Mouse (Mus musculus) left cerebral cortex, postnatal 36 days (tissue): ENCODE measurements around the gene Tsga10ip. TPM values are rescaled to one million over a fixed set of nuclear protein-coding genes. Genes with fewer than 3 reads are reported as not detected.
"Not testable (repeated sequence)": the region's sequence is repeated elsewhere in the genome, so short reads cannot be mapped to it uniquely, and the experiment has no call there.

ENCODE experiments used
- DNase-seq, 2 experiments: peaks; one replicate each; pipeline ENCODE4 v3.0.0; 2021 to 2022; ENCODE audit warnings: low spot score in 2 of 2, mixed read lengths in 1 of 2
- intact Hi-C: fragments of 180-260 bp; cut with DNase I; formaldehyde crosslinking; loops from one replicate; pipeline ENCODE4 v1.15.1; 2025
- total RNA-seq, 2 experiments: library from RNA; stranded (reverse); gene quantifications; 2 replicates each; pipeline ENCODE4 v1.2.3; 2021

Tsga10ip gene
- total RNA-seq, 2 experiments from 2014 or later: not detected

DNA sequence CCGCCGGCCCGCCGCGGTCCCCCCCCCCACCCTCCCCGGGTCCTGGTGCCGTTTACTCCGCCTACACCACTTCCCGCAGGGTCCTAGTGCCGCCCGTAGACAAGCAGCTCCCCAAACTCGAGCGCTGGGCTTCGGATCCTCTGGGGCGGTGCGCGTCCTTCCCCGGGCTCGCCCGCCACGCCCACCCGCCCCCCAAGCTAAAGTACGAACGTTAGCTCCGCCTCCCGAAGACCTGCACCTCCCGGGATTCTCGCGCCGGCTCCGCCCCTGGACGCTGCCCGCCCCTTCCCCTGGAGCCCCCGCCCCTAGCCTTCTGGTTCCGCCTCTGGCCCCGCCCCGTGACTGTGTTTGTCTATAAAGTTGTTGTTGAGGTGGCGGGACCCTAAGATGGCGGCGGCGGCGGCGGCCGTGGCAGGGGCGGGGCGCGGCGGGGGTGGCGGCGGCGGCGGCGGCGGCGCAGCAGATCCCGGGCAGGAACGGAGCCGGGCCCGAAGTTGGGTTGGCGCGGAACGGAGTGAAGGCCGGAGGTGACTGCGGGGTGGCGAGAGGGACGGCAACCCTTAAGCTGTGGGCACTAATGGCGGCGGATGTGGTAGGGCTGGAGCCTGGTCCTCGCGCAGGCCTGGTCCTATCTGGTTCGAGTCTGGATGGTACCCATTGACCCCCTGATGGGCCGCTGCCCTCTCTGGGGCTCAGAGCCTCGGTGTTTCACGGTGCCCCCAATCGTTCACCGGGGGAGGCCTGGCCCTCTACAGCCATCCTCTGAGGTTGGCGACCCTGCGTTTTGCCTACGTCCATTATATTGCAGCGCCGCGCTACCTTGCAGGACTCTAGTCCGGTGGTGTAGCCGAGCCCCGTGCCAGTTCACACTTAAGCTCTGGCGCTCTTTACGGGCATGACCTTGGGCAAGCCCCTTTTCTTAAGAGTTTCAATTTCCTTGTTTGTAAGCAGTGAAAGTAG lies 22.7 kb upstream of the Tsga10ip start, which contains the start of the genes Drap1 and AI837181:
Drap1 (minus strand) TSS at position 198 of the 960 bp plus-strand sequence.
AI837181 (plus strand) TSS at position 363 of the 960 bp plus-strand sequence.
- intact Hi-C loops: loop anchor here (2.0 kb wide), 2 partner anchors 32 to 64 kb away; partner anchors contain the start of genes Ccdc85b and Mus81
- peak; percentile 91 to 92 for DNase-seq

GRCm38 (mm10) chr19:5424092-5424781 lies 21.9 kb upstream of the Tsga10ip start:
- no peak for DNase-seq
- intact Hi-C loops: loop anchor here (2.0 kb wide), 2 partner anchors 33 to 65 kb away; partner anchors contain the start of genes Ccdc85b and Mus81

DNA sequence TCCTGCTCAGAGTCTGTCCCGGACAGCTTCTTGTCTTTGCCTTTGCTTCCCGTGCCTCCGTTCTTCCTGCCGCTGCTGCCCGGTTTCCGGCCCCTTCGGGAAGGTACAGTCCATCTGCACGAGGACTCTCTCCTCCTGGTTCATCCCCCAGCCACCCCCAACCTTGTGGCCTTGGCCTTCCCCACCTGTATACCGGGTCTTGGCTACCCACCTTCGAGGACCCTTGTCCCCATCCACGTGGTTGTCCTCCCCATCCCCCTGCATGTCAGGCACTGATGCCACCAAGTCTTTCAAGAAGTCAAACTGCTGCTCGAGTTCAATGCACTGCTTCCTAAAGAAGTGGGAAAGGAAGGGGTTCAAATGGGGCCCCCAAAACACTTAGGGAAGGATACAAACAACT lies 21.2 kb upstream of the Tsga10ip start:
- intact Hi-C loops: no loop called here
- no peak for DNase-seq

DNA sequence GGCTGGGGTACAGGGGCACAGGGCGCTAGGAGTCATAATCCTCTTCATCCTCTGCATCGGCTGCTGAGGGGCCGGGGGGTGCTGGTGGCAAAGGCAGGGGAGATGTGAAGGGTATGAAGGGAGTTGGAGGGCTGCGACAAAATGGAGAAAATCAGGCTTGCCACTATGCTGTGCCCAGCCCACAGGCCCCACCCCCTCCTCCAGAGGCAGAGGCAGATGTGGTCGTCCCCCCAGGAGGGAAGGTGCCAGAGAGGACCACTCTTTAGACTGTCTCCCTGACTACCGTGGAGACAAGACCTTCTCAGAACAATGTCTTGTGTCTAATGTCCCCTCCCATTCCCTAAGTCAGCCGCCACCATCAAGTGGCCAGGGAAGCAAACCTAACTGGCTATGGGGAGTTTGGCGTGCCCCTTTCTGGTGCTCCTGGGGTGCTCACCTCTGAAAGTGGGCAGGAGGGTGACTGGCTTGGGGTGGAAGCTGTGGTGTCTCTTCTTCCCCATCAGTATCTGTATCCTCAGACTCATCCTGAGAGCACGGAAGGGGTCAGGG lies 20.6 kb upstream of the Tsga10ip start:
- DNase-seq: no peak
- intact Hi-C loops: no loop called here

DNA sequence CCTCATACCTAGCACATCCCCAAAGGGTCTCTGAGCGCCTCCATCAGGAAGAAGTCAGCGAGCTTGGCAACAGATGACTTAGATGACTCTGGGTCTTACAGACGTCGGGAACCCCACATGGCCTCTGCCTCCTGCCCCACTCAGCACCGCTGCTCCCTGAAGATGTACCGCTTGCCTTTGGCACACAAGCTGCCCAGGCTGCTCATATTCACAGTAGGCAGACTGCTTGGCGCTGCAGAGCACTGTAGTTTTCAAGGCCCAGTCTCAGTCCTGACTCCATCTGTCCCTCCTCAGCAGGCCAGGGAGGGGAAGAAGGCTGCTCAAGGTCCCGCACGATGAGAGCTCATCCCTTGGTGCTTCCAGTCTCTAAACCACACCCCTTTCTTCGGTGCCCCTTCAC lies 19.9 kb upstream of the Tsga10ip start:
- intact Hi-C loops: no loop called here

DNA sequence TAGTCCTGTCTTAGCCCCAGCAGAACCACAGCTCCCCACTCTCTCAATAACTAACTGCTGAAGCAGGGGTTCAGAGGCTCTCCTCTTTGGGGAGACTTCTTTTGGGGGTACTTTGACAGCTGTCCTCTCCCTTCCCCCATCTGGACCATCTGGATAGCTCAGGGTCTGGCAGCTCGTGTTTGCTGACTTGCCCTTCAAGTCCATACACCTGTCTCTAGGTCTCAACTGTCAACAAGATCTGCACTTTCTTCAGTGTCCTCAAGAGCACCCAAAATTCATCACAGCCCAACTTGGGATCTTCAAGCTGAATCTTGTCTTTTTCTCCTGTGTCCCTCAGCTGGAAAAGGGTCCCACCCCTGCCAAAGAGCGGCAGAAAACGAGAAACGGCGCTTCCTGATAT lies 19.5 kb upstream of the Tsga10ip start:
- no peak for DNase-seq
- intact Hi-C loops: no loop called here

More for the DNA sequence above, 19.9 kb upstream of the Tsga10ip start:
- DNase-seq: no peak

- no peak for DNase-seq
- intact Hi-C loops: no loop called here
These were observed 18.3 kb upstream of the Tsga10ip start for GRCm38 (mm10) chr19:5420579-5420978.

DNA sequence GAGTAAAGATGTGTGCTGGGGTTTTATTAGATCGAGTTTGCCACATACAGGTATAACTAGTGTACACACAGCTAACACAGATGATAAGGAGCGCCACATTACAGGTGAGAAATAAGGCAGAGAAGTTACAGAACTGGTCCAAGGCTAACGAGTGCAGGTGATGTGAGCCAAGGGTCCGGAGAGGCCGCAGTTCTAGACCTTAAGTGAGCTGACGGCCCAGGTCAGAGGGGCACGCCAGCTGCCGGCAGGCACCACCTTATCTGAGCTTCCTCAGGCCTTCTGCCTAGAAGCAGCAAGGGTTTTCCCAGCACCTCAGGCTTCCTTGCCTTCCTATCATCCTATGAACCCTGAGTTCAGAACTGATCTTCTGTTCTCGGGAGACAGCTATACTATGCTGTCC lies 17.3 kb upstream of the Tsga10ip start:
- intact Hi-C loops: no loop called here
- no peak for DNase-seq

GRCm38 (mm10) chr19:5418750-5419466 lies 16.6 kb upstream of the Tsga10ip start:
- DNase-seq: no peak
- intact Hi-C loops: no loop called here

DNA sequence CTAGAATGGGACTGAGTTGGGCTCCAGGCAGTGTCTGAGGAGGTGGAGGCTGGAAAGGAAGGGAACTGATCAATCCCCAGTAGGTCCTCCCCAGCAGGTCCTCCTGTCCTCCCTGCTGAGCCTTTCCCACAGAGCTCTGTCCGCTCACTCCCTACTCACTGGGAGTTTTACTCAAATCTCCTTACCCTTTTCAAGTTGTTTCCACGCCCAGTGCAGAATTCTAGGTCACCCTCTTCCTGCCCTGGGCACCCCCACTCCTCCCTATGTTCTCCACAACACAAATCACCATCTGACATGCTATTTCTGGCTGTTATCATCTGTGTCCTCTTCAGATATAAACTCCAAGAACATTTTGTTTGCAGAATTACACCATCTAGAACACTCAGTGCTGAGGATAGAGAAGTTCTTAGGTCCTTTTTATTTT lies 12.2 kb upstream of the Tsga10ip start:
- intact Hi-C loops: no loop called here
- no peak for DNase-seq

DNA sequence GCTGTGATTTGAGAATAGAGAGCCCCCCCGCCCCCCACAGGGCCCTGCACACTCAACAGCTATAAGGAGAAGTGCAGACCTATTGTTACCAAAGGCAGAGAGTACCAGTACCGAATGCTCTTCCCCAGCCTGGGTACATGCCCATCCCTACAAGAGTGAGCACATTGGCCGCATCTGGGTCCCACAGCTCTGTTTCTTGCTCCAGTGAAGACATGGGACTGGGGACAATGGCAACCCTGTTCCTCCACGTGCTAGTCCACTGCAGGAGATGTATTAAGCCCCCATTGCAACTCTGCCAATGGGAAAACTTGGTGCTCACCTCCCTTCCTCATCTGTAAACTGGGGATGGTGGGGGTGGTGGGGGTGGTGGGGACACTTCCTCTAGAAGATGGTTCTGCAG lies 11.5 kb upstream of the Tsga10ip start:
- intact Hi-C loops: no loop called here
- DNase-seq: no peak

- intact Hi-C loops: no loop called here
- no peak for DNase-seq
These were observed 9.6 kb upstream of the Tsga10ip start for GRCm38 (mm10) chr19:5411961-5412360.

DNA sequence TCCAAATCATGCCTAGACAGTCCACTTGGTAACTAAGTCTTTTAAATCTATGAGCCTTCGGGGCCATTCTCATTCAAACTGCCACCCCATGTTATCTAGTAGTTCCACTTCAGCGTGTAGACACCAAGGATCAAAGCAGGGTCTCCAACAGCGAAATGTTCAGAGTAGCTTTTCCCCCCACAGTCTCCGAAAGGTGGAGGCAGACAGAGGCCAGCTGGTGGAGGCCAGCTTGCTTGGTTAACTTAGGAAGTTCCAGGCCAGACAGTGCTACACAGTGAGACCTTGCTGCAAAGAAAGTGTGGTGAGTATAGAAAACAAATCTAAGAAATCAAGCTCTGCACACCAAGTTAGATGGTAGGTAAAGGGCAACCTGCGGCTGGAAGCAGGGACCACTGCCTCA lies 8.3 kb upstream of the Tsga10ip start:
- intact Hi-C loops: no loop called here
- no peak for DNase-seq

GRCm38 (mm10) chr19:5409068-5409467 lies 6.7 kb upstream of the Tsga10ip start:
- DNase-seq: no peak
- intact Hi-C loops: no loop called here

- intact Hi-C loops: no loop called here
- no peak for DNase-seq
These were observed 6.0 kb upstream of the Tsga10ip start for GRCm38 (mm10) chr19:5408057-5409001.

DNA sequence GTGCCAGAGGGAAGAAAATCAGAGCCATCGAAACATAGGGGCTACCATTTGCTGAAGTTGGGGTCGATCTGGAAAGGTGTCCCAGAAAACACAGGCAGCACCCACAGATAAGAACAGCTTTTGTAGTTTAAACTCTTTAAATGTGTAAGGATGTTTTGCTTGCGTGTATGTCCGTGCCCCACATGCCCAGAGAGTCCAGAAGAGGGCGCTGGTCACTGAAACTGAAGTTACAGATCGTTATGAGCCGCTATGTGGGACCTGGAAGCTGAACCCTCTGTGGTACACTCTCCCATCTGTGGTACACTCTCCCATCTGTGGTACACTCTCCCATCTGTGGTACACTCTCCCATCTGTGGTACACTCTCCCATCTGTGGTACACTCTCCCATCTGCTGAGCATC lies 4.8 kb upstream of the Tsga10ip start:
- DNase-seq: peak in 1 of 2 experiments; percentile 40
- intact Hi-C loops: no loop called here

GRCm38 (mm10) chr19:5406531-5407126 lies 4.3 kb upstream of the Tsga10ip start:
- intact Hi-C loops: not testable (repeated sequence)

GRCm38 (mm10) chr19:5405924-5406323 lies 3.6 kb upstream of the Tsga10ip start:
- intact Hi-C loops: no loop called here

More at GRCm38 (mm10) chr19:5406531-5407126, 4.3 kb upstream of the Tsga10ip start:
- DNase-seq: peak in 1 of 2 experiments; percentile 43

More at GRCm38 (mm10) chr19:5405924-5406323, 3.6 kb upstream of the Tsga10ip start:
- no peak for DNase-seq
